Mouse (Mus musculus): ENCODE measurements around the gene Notch4. TPM values are rescaled to one million over a fixed set of nuclear protein-coding genes. Genes with fewer than 3 reads are reported as not detected.

The Notch4 gene
- polyA plus RNA-seq, 1 experiment from 2014 or later, result 7.2 TPM

DNA sequence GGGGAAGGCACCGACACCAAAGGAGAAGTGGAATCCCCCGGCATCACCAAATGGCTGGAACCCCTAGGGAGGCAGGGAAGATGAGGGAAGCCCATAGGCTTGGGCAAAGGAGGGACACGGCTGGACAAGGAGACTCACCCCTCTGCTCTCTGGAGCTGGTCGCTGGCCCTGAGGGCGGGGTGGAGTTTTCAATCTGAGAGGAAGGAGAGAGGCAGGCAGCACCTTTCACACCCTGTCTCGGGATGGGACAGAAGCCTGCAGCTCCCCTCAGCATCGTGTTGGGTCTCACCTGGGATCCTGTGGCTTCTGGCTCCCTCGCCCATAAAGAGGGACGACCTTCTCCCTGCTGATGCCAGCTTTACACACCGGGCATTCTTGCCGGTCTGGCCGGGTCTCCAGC lies 37.7 kb downstream of the Notch4 start:
- H3K9ac ChIP-seq, result peak overlapping the region; percentile 66; the same call in 1 of the 2 replicates
- peak overlapping the region; percentile 86; the same call in 1 of the 2 replicates for H3K4me3 ChIP-seq
- peak overlapping the region; percentile 63 for H3K4me2 ChIP-seq

GRCm38 (mm10) chr17:34603375-34604060 lies 39.5 kb downstream of the Notch4 start, which contains the start of gene Rnf5:
Rnf5 (minus strand) TSS chr17:34603690.
- 1% methylated on average over 30 of the region's 30 CpGs for WGBS
- H3K4me2 ChIP-seq, result peak within 1 kb of the TSS; percentile 70

More for the DNA sequence above, 37.7 kb downstream of the Notch4 start:
- no peaks in the 10 kb centered on the region for H3K27me3 ChIP-seq (replicated peaks)
- peaks cover 11% of the 10 kb centered on the region; the same call in 1 of the 2 replicates for H3K36me3 ChIP-seq (replicated peaks)
- no peak overlapping the region for H3K27ac ChIP-seq
- WGBS, result 90% methylated on average over 12 of the region's 12 CpGs
- peaks cover 29% of the 10 kb centered on the region for H3K4me1 ChIP-seq
- no peaks in the 10 kb centered on the region for H3K9me3 ChIP-seq
- no peak for ATAC-seq (replicated peaks)

DNA sequence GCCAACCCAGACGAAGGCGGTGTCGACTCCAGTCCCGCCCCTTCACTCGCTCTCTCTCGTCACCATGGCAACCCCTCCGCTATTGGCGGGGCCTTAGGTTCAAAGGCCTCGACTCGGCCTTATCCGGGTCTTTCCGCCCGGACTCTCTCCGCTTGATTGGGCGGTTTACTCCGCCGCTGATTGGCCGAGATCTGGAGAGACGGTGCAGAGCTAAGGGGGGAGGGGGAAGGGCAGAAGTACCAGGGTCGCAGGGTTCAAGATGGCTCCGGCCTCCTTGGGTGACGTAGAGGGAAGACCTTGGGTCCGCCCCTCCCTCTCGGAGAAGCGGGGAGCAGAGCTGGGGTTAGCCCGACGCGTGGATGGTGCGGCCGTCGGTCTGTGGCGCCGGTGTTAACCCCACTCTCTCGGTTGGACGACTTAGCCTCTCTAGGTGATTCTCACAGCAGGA lies 40.0 kb downstream of the Notch4 start, which contains the start of gene Agpat1:
Gene Agpat1, plus strand, starts transcription at position 202 of the 448 bp plus-strand sequence.
- Histone ChIP-seq H3K27ac (peak within 1 kb of the TSS; percentile 92), H3K36me3 (replicated peaks) (peaks cover 11% of the 10 kb centered on the region; the same call in 1 of the 2 replicates), H3K9ac (peak within 1 kb of the TSS; percentile 94), H3K4me1 (peaks cover 51% of the 10 kb centered on the region), H3K9me3 (no peaks in the 10 kb centered on the region), H3K4me3 (peak within 1 kb of the TSS; percentile 86), H3K4me2 (peak within 1 kb of the TSS; percentile 70), H3K27me3 (replicated peaks) (no peaks in the 10 kb centered on the region)
- ATAC-seq (replicated peaks), result peak; percentile 87
- 0% methylated on average over 35 of the region's 35 CpGs for WGBS

More at GRCm38 (mm10) chr17:34603375-34604060, 39.5 kb downstream of the Notch4 start, which contains the start of gene Rnf5:
- Histone ChIP-seq H3K27ac (peak within 1 kb of the TSS; percentile 92), H3K36me3 (replicated peaks) (peaks cover 11% of the 10 kb centered on the region; the same call in 1 of the 2 replicates), H3K4me1 (peaks cover 45% of the 10 kb centered on the region), H3K4me3 (peak within 1 kb of the TSS; percentile 86), H3K9ac (peak within 1 kb of the TSS; percentile 94), H3K27me3 (replicated peaks) (no peaks in the 10 kb centered on the region), H3K9me3 (no peaks in the 10 kb centered on the region)
- peak; percentile 95 for ATAC-seq (replicated peaks)

DNA sequence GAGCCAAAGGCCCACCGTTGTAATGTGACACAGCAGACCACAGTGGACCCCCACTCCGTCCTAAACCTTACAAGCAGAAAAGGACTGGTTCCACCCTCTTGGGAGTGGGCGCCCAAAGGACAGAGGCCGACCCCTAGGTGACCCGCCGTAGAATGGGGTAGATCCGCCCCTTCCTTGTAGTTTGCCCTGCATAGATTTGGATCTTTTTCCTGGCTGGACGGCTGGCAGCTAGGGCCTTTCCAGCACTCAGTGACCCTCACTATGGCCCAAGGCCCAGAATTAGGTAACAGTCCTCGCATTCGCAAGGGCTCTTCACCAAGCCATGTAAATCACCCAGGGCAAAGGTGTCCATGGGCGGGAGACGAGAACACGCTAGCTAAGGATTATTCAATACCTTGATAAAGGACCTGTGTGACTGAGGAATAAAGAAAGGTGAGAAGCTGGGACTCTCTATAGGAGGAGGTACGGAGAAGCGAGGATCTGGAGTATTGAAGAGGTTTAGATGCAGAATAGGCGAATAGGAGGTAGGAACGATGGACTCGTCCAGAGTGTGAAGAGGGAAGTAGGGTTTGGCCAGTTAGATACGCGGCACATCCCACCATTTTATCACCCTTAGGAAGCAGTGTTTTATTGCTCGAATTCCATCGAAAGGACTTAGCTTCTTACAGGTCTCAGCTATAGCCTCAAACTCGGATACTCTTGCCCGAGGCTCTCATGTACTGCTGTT lies 40.6 kb downstream of the Notch4 start:
- H3K4me1 ChIP-seq, result peaks cover 52% of the 10 kb centered on the region

GRCm38 (mm10) chr17:34605609-34606008 lies 41.5 kb downstream of the Notch4 start:
- Histone ChIP-seq H3K4me2 (peak overlapping the region; percentile 70), H3K27ac (peak overlapping the region; percentile 92), H3K4me3 (peak overlapping the region; percentile 86), H3K27me3 (replicated peaks) (no peaks in the 10 kb centered on the region), H3K9me3 (no peaks in the 10 kb centered on the region), H3K9ac (peak overlapping the region; percentile 94), H3K36me3 (replicated peaks) (peaks cover 5% of the 10 kb centered on the region; the same call in 1 of the 2 replicates), H3K4me1 (peaks cover 52% of the 10 kb centered on the region)
- peak; percentile 50 for ATAC-seq (replicated peaks)
- under 1% methylated on average over 23 of the region's 30 CpGs for WGBS

More for the DNA sequence above, 40.6 kb downstream of the Notch4 start:
- Histone ChIP-seq H3K4me2 (peak overlapping the region; percentile 70), H3K4me3 (peak overlapping the region; percentile 86), H3K27me3 (replicated peaks) (no peaks in the 10 kb centered on the region), H3K9ac (peak overlapping the region; percentile 94), H3K9me3 (no peaks in the 10 kb centered on the region), H3K36me3 (replicated peaks) (peaks cover 11% of the 10 kb centered on the region; the same call in 1 of the 2 replicates), H3K27ac (peak overlapping the region; percentile 92)
- WGBS, result 17% methylated on average over 24 of the region's 24 CpGs
- no peak for ATAC-seq (replicated peaks)

DNA sequence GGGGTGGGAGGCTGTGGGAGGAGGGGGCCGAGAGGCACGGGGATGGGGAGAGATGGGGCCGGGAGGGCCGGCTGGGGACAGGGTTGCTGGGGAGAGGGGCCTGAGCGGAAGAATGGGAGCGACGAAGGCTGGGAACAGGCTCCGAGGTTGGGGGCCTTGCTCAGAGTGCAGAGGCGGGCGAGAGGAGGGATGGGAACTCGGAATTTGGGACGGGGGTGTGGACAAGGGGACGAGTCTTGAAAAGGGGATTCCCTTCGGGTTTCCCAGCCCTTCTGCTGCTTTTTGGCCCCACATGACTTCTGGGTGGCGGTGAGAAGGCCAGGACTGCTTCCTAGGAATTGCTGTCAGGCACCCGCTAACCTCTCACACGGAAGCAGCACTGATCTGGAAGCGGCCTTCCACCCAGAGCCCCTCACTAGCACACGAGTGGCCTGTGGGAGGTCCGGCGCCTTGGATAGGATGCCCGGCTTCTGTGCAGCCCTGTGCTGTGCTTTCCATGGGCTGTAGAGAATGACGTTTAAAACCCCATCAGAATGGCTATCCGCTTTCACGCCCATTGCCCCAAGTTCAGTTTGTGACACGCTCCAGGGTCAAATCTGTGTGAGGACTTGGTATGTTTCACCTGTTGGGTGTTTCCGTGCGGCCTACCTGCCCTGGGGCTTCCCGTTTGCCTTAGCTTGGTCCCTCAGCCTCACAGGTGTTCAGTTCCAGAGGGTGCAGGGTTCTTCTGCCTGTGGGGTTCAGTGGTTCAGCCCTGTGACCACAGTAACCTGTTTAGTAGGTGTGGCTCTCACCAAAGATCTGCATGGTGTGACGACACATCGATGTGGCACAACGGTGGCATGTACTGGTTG lies 42.3 kb downstream of the Notch4 start:
- H3K4me1 ChIP-seq, result peaks cover 52% of the 10 kb centered on the region
- peak overlapping the region; percentile 70 for H3K4me2 ChIP-seq
- no peaks in the 10 kb centered on the region for H3K27me3 ChIP-seq (replicated peaks)
- peaks cover 9% of the 10 kb centered on the region for H3K36me3 ChIP-seq (replicated peaks)
- no peak for ATAC-seq (replicated peaks)
- H3K27ac ChIP-seq, result peak overlapping the region; percentile 92
- peak overlapping the region; percentile 86 for H3K4me3 ChIP-seq
- H3K9me3 ChIP-seq, result no peaks in the 10 kb centered on the region
- 18% methylated on average over 32 of the region's 32 CpGs for WGBS
- peak overlapping the region; percentile 94 for H3K9ac ChIP-seq

- H3K9ac ChIP-seq, result no peak overlapping the region
- no peak overlapping the region for H3K4me3 ChIP-seq
- no peaks in the 10 kb centered on the region for H3K9me3 ChIP-seq
- 83% methylated on average over 7 of the region's 7 CpGs for WGBS
- no peak overlapping the region for H3K4me2 ChIP-seq
- peaks cover 41% of the 10 kb centered on the region for H3K4me1 ChIP-seq
- ATAC-seq (replicated peaks), result no peak
- no peak overlapping the region for H3K27ac ChIP-seq
- H3K27me3 ChIP-seq (replicated peaks), result no peaks in the 10 kb centered on the region
- H3K36me3 ChIP-seq (replicated peaks), result peaks cover 21% of the 10 kb centered on the region
Measured at GRCm38 (mm10) chr17:34607997-34608396, 43.9 kb downstream of the Notch4 start.

DNA sequence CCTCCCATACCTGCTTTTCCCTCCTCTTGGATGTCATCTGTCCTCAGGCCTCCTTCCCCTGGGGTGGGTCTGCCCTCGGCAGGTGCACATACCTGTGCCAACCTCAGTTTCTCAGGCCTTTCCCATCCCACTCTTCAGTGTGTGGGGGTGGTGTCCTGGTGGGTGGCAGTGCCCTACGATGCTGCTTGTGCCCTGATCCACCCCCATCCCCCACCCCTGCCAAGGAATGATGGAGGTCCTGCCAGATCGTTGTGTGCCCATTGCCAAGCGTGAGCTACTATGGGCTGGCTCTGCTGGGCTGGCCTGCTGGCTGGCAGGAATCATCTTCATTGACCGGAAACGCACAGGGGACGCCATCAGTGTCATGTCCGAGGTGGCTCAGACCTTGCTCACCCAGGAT lies 47.0 kb downstream of the Notch4 start:
- ATAC-seq (replicated peaks), result no peak
- Histone ChIP-seq H3K4me3 (no peak overlapping the region), H3K27me3 (replicated peaks) (no peaks in the 10 kb centered on the region), H3K9ac (no peak overlapping the region), H3K4me1 (peaks cover 28% of the 10 kb centered on the region), H3K9me3 (no peaks in the 10 kb centered on the region), H3K36me3 (replicated peaks) (peaks cover 33% of the 10 kb centered on the region), H3K4me2 (no peak overlapping the region), H3K27ac (no peak overlapping the region)
- 96% methylated on average over 8 of the region's 8 CpGs for WGBS

DNA sequence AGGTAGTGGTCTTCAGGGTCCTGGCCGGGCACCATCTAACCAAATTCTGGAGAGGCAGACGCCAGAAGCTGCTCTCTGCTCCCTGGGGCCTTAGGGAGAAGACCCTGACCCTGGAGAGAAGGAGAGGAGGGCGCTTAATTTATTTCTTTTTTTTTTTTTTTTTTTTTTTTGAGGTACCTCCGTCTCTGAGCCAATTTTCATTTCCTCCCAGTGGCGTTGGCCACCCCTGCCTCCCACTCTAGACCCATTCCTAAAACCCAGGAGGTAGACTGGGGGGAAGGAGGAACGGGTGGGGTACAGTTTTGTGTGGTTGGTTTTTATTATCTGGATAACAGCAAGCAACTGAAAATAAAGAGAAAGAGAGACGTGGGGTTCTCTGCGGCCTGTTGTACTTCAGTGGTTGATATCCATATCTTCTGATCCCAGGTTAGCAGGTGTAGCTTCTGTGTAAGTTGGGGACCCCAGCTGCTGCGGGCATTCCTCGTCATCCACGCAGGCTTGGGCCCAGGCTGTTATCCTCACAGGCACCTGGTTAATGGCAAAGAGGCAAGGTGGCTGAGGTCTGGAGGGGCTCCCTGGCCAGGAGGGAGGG lies 49.1 kb downstream of the Notch4 start:
- Histone ChIP-seq H3K4me3 (no peak overlapping the region), H3K9ac (no peak overlapping the region), H3K9me3 (no peaks in the 10 kb centered on the region), H3K4me1 (peaks cover 9% of the 10 kb centered on the region), H3K27ac (no peak overlapping the region), H3K36me3 (replicated peaks) (peaks cover 36% of the 10 kb centered on the region), H3K4me2 (no peak overlapping the region), H3K27me3 (replicated peaks) (no peaks in the 10 kb centered on the region)
- 84% methylated on average over 11 of the region's 11 CpGs for WGBS
- ATAC-seq (replicated peaks), result no peak

DNA sequence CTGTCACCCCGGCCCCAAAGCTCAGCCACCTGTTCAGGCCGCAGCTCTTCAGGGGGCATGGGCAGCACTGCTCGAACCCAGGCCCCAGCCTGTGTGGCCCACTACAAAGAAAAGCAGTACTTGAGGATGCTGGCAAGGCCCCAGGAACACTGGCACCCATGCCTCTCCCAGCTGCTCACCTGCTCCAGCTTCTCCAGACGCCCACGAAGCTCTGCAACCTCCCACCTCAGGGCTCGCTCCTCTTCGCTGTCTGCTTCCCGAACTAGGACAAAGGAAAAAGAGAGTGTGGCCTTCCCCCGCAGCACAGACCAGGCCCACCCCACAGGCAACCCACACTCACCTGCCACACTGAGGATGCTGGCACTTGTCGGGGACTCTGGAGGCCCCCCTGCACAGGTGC lies 49.8 kb downstream of the Notch4 start:
- no peak overlapping the region for H3K4me2 ChIP-seq
- no peak overlapping the region for H3K4me3 ChIP-seq
- no peak for ATAC-seq (replicated peaks)
- no peaks in the 10 kb centered on the region for H3K27me3 ChIP-seq (replicated peaks)
- H3K9me3 ChIP-seq, result no peaks in the 10 kb centered on the region
- no peak overlapping the region for H3K27ac ChIP-seq
- H3K4me1 ChIP-seq, result peaks cover 3% of the 10 kb centered on the region
- H3K36me3 ChIP-seq (replicated peaks), result peaks cover 36% of the 10 kb centered on the region
- H3K9ac ChIP-seq, result no peak overlapping the region
- WGBS, result 88% methylated on average over 10 of the region's 10 CpGs

DNA sequence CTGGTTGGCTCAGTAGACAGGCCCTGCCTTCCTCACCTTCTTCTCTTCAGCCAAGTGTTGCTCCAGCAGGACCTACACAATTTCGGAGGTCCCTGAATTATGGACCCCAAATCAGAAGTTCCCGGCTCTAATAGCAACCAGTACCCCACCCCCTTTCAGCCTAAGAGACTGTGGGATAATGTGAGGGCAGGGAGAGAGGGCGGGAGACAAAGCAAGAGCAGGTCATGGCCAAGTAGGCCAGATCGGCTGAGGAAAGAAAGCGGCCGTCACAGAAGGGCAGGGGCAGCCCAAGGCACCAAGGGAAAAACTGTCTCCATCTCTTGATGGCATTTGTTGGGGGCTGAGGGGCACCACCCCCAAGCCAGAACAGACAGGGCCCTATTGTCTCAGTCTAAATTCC lies 51.8 kb downstream of the Notch4 start, which contains the start of gene Egfl8:
Gene Egfl8, minus strand, starts transcription at position 101 of the 400 bp plus-strand sequence.
- peak within 1 kb of the TSS; percentile 14; the same call in 1 of the 2 replicates for H3K27ac ChIP-seq
- H3K36me3 ChIP-seq (replicated peaks), result peaks cover 38% of the 10 kb centered on the region
- no peak within 1 kb of the TSS for H3K4me2 ChIP-seq
- H3K9ac ChIP-seq, result no peak within 1 kb of the TSS
- no peak for ATAC-seq (replicated peaks)
- WGBS, result 58% methylated on average over 6 of the region's 6 CpGs
- H3K27me3 ChIP-seq (replicated peaks), result no peaks in the 10 kb centered on the region
- H3K4me3 ChIP-seq, result no peak within 1 kb of the TSS
- no peaks in the 10 kb centered on the region for H3K9me3 ChIP-seq
- H3K4me1 ChIP-seq, result no peaks in the 10 kb centered on the region

Data from midbrain, embryonic 15.5 days (tissue).